Mouse (Mus musculus) hematopoietic stem cell, adult 5-6 weeks (primary cell): ENCODE data around the gene Pinlyp. TPM values are rescaled to one million over a fixed set of nuclear protein-coding genes. Genes with fewer than 3 reads are reported as not detected.

ENCODE experiments used
- ATAC-seq, 2 experiments: fragments of 125-278 bp in 1 of 2; replicated peaks in 1 of 2; 2 replicates each; pipeline ENCODE4 v1.8.0; 2016 to 2017; ENCODE audit warnings: inconsistent platforms in 2 of 2, mild to moderate bottlenecking in 2 of 2, moderate number of reproducible peaks in 2 of 2, low read depth in 1 of 2, moderate TSS enrichment in 1 of 2; ENCODE audit not compliant: low FRiP score in 2 of 2, poor library complexity in 2 of 2, severe bottlenecking in 2 of 2, insufficient read depth in 1 of 2, low TSS enrichment in 1 of 2
- total RNA-seq: library from RNA; stranded (forward); fragments of 172-1452, 232-1000 nt; gene quantifications from 2 replicates; pipeline ENCODE4 v1.2.3, GENCODE M21; 2017

Gene Pinlyp
- total RNA-seq, 1 experiment from 2014 or later, result not detected

DNA sequence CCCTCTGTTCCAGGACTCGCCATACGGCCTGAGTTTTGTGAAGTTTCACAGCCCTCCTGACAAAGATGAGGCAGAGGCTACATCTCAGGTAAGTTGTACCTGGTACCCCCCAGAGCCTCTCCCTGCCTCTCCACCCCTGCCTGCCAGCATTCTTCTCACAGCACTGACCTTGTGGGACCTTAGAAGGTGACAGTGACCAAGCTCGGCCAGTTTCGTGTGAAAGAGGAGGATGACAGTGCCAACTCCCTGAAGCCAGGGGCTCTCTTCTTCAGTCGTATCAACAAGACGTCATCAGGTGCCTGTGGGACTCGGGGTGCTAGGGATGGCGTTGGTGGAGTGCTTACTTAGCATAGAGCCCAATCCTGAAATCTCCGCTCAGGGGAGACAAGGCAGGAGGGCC, 20.3 kb upstream of the Pinlyp start:
- no peak for ATAC-seq

DNA sequence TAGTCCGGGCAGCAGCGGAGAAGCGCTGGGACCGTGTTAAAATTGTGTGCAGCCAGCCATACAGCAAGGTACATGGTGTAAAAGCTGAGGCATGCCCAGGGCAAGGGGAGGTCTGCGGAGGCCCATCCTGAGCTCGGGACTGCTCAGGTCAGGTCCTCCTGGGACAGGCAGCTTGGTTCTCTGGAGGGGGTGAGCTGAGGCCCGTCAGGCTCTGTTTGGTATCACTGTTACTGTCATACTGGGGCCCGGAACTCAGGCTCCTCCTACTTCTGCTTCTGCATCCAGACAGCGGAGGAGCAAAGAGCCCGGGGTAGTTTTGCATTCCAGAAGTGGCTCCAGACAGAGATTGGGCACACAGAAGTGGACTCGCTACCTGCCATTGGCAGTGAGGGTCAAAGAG, 19.7 kb upstream of the Pinlyp start:
- ATAC-seq, result no peak

DNA sequence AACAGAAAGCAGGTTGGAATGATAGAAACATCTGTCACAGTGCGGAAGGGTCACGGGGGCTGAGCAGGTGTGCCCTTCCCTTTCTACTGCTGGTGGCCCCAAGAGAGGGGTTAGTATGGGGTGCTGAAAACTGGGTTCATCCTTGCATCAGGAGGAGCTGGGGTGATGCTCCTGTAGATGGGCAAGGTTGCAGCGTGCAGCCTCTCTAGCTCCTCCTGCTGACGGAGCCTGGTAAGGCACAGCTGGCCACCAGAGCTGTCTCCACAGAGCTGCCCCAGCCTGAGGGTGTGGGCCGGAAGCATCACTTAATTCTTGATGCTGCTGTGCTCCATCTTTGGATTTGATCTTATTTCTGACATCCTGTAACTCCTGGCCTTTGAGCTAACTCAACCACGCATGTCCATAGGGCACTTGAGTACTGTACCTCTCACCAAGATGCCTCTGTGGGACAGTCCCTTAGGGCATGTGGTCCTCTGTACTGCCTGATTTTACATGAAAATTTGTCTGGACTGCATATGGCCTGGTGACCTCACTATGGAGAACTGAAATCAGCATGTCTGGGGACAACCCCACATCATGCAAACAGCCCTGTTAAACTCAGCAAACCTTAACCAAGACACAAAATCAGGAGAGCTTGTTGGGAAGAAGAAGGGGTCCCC, 18.8 kb upstream of the Pinlyp start:
- peak; percentile 87 to 91 for ATAC-seq

DNA sequence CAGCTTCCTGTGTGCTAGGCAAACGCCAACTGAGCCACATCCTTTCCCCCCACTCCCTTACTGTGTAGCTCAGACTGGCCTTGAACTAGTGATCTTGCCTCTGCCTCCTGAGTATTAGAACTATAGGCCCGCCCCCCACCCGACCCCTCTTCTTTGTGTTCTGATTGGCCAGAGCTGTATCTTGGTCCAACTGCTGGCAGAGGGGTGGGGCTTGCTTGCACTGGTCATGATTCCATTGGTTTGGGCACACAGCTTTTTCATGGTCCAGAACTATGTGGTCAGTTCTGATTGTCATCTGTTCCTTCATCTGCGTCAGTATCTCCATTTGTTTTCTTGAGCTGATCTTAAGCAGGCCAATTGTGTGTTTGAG, 17.9 kb upstream of the Pinlyp start:
- no peak for ATAC-seq

DNA sequence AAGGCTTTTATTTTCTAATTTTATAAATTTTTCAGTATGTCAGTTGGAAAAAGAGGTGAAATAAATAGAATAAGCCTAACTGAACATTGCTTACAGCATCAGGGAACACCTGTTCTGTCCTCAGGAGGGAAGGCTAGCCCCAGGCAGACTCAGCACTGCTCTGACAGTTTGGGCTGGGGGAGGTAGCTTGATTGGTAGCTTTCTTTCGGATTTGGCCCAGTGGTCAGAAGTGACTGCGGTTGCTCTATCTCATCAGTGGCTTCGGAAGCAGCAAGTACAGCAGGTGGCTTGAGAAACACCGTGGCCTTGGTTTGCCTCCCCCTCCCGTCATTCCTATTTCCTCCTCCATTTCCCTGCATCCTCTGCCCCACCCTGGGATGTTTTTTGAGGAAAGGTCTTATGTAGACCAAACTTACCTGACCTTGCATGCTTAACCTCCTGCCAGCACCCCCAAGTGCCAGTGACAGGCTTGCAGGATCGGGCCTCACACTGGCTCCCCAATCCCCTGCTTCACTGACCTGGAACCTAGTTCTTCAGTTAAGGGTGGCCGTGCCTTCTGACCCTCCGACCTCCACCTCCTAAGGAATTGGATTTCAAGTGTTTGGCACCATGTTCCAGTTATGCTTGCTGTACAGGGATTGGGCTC, 17.4 kb upstream of the Pinlyp start:
- no peak for ATAC-seq

DNA sequence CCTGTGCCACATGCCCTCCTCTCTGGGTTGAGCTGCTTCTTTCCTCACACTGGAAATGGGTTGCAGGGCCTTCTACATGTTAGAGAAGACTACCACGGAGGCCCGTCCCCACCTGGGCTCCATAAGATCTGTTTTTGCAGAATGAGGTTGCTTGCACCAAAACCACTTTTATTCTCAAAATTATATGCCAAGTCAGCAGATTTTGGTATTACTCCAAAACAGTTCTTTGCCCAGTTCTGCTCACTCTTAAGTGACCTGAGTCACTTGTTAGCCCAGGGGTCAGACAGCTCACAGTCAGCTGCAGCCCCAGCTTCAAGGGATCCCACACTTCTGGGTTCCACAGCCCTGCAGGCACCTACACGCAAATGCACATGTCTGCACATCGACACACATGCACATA, 15.5 kb upstream of the Pinlyp start:
- no peak for ATAC-seq

DNA sequence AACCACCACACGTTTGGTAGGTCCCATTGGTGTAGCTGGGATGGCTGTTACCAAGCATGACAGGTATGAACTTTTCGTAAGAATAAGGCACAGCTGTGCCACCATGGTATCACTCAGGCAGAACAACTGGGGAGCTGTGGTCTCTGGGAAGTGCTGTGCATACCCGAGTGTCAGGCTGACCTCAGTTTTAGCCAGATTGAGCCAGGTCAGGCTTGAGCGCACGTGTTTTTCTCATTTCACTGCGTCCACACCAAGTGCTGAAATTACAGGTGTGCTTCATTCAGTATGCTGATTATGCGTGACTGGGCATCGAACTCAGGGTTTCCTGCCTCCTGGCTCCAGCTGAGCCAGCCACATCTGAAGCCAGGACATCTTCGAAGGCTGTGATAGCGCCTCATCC, 9.9 kb upstream of the Pinlyp start:
- no peak for ATAC-seq

DNA sequence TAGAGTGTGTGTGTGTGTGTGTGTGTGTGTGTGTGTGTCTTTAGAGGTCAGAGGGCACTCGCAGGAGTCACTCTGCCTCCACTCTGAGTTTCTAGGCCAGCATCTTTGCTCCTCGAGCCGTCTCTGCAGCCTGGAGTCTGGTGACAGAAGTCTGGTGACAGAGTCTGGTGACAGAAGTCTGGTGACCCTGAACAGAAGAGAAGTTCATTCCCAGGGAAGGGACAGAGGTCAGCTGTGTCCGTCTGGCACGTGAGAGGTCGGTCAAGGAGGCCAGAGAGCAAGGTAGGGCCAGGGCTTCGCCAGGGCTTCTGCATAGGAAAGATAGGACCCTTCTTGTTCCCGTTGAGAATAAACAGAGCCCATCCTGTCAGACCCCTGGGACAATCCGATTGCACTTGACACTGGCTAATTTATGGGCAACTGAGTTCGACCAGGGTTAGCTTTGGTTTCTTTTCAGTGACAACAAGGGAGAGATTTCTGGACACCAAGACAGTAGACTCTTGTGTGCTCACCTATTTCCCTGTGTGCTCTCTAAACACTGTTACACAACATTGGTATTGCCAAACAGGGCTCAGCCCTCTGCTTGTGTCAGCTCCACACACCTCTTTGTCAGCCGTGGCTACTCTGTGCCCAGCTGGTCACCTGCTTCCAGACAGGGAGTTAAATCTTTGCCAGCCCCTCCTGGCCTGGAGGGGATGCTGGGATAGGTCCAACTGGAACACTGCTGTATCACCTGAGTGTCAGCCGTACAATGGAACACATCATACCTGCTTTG, 6.3 kb upstream of the Pinlyp start:
- peak in 1 of 2 experiments; percentile 32; a peak in 1 of 4 replicates for ATAC-seq

DNA sequence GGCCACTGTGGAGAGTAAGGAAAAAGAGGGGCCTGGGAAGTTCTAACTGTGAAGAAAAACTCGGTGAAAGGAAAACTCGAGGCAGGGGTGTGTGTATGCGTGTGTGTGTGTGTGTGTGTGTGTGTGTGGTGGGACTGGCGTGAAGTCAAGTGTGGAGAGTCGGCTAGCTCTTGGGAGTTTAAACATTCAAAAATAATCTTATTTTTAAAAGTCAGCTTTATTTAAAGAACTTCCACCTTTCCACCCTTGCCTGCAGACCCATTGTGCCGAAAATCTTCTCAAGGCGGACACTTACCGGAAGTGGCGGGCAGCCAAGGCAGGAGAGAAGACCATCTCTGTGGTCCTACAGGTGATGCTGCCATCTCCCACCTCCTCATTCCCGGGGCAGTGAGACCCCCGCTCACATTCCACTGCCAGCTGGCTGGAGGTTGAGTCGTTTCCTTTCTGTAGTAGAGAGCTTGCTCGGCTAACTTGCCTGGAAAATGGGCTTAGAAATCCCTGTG, 1.7 kb upstream of the Pinlyp start:
- ATAC-seq, result no peak

DNA sequence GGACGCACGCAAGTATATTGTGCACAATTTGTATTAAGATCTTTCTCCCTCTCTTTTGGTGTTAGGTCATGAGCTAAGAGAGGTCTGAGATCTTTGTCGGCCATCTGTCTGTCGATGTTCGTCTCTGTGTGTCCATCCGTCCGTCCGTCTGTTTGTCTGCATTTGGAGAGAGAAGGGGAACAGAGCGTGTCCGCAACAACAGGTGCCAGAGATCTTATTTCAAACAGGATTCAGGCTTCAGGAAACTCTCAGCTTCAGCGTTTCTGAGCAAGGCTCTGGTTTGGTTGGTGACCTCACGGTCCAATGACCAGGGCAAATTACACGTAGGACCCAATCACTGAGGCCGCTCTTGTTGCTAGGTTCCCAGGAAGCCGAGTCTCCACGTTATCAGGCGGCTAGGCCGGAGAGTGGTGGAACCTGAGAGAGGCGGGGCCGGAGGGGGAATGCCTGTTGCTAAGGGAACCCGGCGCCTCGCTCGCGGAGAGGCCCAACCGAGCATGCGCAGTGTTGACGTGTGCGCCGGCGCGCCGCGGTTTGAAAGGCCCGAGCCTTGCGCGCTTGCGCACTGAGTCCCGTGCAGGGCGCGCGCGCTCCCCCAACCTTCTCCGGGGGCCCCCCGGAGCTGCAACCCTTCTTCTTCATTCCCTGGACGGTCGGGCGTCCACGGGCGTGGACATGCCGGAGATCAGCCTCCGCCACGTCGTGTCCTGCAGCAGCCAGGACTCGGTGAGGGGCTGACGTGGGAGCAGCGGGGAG, 894 bp upstream of the Pinlyp start:
- ATAC-seq, result peak; percentile 99 to 100

DNA sequence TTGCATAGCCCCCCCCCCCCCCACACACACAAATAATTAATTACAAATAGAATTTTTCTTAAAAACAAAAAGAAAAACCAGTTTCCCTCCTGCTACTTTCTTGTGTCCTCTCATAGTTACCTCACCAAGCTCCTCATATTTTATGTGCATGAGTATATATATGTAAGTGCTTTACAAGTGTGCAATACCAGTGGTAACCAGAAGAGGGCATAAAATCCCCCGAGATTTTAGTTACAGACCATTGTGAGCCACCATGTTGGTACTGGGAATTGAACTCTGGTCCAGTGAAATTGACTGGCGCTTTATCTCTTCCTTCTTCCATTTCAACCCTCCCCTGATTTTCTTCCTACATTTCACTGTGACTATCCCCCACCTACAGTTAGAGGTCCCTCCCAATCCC, 1.4 kb downstream of the Pinlyp start:
- no peak for ATAC-seq

DNA sequence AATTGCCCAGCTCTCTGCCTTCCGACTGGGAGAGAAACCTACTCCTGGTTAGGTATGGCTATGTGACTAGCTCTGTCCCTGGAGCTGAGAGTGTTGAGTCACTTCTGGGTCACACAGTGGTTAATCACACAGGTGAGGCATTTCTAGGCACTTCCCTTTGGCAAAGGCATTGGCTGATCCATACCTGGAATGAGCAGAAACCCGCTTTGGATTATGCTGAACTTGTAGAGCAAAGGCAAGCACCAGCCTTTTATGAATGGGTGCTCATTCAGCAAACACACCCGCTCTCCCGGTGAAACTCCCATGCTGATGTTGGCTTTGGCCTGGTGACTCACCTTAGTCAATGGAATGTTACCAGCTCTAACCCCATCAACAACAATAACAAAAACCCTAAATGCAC, 6.2 kb downstream of the Pinlyp start:
- ATAC-seq, result no peak

DNA sequence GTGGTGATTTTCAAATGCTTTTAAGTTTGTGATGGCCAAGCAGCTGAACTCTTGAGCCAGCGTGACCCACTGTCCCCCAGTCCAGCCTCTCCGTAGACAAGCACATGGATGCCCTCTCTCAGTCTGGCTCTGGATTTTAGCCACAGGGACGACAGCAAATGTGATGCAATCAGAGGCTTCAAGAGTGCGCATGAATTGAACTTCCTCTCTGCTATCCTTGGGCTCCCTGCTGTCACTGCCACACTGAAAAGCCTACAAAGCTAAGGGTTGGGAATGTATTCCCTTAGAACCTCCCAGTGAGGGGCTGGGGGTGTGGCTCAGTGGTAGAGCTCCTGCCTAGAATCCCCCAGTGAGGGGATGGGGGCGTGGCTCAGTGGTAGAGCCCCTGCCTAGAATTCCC, 7.2 kb downstream of the Pinlyp start:
- ATAC-seq, result no peak

DNA sequence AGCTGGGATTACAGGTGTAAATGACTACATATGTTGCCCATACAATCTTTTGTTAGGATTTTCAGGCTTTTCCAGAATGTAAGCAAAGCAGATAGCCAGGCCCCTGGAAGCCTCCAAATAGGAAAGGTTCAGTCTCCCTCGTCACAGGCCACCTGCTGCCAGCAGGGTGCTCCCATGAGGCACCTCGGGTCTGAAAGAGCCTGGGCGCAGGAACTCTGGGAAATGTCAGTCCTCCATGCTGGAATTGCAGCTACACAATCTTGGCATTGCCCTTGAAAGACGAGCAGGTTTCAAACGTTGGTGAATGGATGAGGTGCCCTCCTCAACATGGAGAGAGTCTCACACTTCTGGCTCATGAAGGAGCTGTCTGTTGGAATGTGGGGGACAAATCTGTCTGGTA, 7.8 kb downstream of the Pinlyp start:
- no peak for ATAC-seq

DNA sequence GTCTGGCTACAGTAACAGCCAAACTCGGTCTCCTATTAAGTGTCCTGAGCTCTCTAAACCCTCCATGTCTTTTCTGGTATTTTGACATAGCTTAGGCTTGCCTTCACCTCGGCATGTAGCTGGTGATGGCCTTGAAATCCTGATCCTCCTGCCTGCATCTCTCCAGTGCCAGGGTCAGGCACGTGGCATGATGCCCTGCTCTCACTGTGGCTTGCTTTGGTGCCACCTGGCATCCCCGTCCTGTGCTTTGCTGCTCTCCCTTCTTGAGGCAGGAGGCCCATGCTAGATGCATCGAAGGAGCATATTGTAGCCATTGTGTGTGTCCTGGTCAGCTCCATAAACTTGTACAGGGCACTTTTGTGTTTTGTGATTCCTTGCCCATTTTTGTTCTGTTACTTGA, 8.3 kb downstream of the Pinlyp start:
- no peak for ATAC-seq

DNA sequence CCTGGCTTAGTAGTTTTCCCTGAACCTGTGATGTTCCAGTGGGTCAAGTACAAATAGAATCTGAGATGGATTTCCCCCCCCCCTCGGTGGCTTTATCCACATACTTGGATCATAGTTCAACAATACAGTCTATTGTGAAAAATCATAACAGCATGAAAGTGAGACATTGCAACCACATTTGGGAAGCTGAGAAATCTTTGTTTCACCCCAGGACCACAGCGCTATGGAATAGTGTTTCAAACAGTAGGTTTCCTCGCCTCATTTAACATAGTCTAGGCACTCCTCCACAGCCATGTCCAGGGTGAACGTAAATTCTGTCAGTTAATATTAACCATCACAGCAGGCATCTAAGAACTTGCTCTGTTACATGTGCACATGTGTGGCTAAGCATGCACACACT, 8.8 kb downstream of the Pinlyp start:
- no peak for ATAC-seq

DNA sequence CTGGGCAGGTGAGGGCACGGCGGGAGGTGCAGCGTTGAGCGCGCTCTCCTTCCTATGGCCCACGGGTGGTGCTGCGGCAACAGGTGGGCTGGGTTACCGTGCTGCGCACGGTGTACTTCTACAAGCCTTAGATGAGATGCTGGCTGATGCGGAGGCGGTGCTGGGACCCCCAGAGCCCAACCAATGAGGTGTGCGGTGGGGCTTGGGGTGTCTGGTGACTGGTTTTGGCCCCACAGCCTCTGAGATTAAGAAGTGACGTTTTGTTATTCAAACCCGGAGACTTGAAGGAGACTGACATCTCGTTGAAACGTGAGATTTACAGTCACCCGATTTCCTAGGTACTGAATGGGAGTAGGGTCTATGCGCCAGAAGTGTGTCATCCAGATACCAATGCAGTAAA, 11.6 kb downstream of the Pinlyp start:
- ATAC-seq, result no peak

DNA sequence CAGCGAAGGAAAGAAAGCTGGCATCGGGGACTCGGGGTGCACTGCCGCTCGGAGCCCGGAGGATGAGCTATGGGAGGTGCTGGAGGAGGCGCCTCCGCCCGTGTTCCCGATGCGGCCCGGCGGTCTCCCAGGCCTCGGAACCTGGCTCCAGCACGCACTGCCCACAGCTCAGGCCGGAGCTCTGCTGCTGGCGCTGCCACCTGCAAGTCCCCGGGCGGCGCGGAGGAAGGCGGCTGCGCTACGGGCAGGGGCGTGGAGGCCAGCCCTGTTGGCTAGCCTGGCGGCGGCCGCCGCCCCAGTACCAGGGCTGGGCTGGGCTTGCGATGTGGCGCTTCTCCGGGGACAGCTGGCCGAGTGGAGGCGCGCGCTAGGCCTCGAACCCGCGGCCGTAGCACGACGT, 12.1 kb downstream of the Pinlyp start:
- no peak for ATAC-seq
